Mouse (Mus musculus) midbrain, postnatal 0 days (tissue): ENCODE data around the gene Nusap1. TPM values are rescaled to one million over a fixed set of nuclear protein-coding genes. Genes with fewer than 3 reads are reported as not detected.
"Not testable (repeated sequence)": the region's sequence is repeated elsewhere in the genome, so short reads cannot be mapped to it uniquely, and the experiment has no call there.

Experiments used
- ATAC-seq: fragments of 200-750 bp; cut with Nextera tagmentation; 2 replicates; pipeline ENCODE4 v1.8.0; 2017; ENCODE audit warnings: moderate number of reproducible peaks, mild to moderate bottlenecking, moderate TSS enrichment, moderate library complexity; ENCODE audit not compliant: low FRiP score
- DNase-seq: peaks from one replicate; pipeline ENCODE4 v3.0.0-alpha.2; 2015; ENCODE audit warnings: low spot score
- H3K27ac ChIP-seq: fragments of 300-500 bp; sonication (generic); 2 replicates; pipeline ENCODE4 v1.5.1; 2014; ENCODE audit warnings: low read depth, mild to moderate bottlenecking, low read length, mixed read lengths
- H3K27me3 ChIP-seq: fragments of 300-500 bp; sonication (generic); 2 replicates; pipeline ENCODE4 v1.6.1; 2014; ENCODE audit warnings: low read length, control low read depth, mixed read lengths; ENCODE audit not compliant: insufficient read depth
- H3K36me3 ChIP-seq: fragments of 300-500 bp; sonication (generic); 2 replicates; pipeline ENCODE4 v1.6.1; 2014; ENCODE audit warnings: low read length, control low read depth, mixed read lengths; ENCODE audit not compliant: insufficient read depth
- H3K4me1 ChIP-seq: fragments of 300-500 bp; sonication (generic); 2 replicates; pipeline ENCODE4 v1.6.1; 2014; ENCODE audit warnings: mild to moderate bottlenecking, control low read depth, antibody characterized with exemption, low read length, mixed read lengths; ENCODE audit not compliant: insufficient read depth
- H3K4me2 ChIP-seq: fragments of 300-500 bp; sonication (generic); 2 replicates; pipeline ENCODE4 v1.6.1; 2014; ENCODE audit warnings: low read depth, mild to moderate bottlenecking, low read length, mixed read lengths; ENCODE audit not compliant: poor library complexity, severe bottlenecking
- H3K4me3 ChIP-seq: fragments of 300-500 bp; sonication (generic); 2 replicates; pipeline ENCODE4 v1.5.1; 2014; ENCODE audit warnings: low read depth, mild to moderate bottlenecking, low read length, moderate library complexity
- H3K9ac ChIP-seq: fragments of 300-500 bp; sonication (generic); replicated peaks from 2 replicates; pipeline ENCODE4 v1.6.1; 2014; ENCODE audit warnings: mild to moderate bottlenecking, low read length, moderate library complexity, mixed read lengths; ENCODE audit not compliant: poor library complexity, severe bottlenecking
- H3K9me3 ChIP-seq: fragments of 300-500 bp; sonication (generic); 2 replicates; pipeline ENCODE4 v1.6.1; 2016; ENCODE audit warnings: low read length, control low read depth
- CTCF ChIP-seq: IDR thresholded peaks from 2 replicates; pipeline ENCODE4 v1.5.1; 2016; ENCODE audit warnings: antibody characterized with exemption, mild to moderate bottlenecking
- WGBS: fragments of 180-500 bp; shearing (Covaris S2); extraction: QIAGEN DNeasy Blood & Tissue Kit; methylation state at CpG from one replicate; pipeline ENCODE4 v1.1.7; 2014; 5-methylcytosine and 5-hydroxymethylcytosine counted together
- polyA plus RNA-seq: library from polyadenylated mRNA; unstranded; fragments of >200 nt; fragmentation: Nextera tagmentation; extraction: Ambion mirVana; gene quantifications from 2 replicates; pipeline ENCODE4 v1.2.1, GENCODE M21; 2015
- total RNA-seq: library from RNA; depleted of rRNA; stranded (reverse); fragments of >200 nt; gene quantifications from 2 replicates; pipeline ENCODE4 v1.2.3, GENCODE M21; 2014

Gene Nusap1
- total and polyA plus RNA-seq, 2 experiments from 2014 or later, result 4.8 to 6.3 TPM

DNA sequence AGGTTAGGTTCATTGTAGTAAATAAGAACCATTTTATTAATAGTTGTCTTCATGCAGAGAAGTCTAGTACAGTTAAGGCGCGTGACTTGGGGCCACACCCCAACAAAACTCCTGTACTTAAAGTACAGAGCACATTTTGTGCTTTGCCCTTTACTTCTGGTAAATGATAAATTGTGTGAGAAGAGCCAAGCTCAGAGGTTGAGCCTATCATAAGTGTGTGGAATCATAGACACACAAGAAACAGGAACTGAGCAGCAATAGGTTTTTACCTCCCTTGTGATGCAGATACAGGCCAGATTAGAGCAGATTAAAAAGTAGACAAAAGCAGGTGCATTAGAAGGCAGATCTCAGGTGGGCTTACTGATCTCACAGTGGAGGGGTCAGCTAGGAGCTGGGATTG is 3.2 kb downstream of the Nusap1 start:
- Histone ChIP-seq H3K9me3 (no peaks in the 10 kb centered on the region), H3K27me3 (no peaks in the 10 kb centered on the region), H3K4me3 (no peak overlapping the region), H3K36me3 (no peaks in the 10 kb centered on the region), H3K9ac (no peak overlapping the region), H3K27ac (no peak overlapping the region), H3K4me2 (no peak overlapping the region), H3K4me1 (no peaks in the 10 kb centered on the region)
- WGBS, result 96% methylated on average over 2 of the region's 2 CpGs
- TF ChIP-seq CTCF, result no peak
- ATAC-seq (no peak), DNase-seq (no peak)

DNA sequence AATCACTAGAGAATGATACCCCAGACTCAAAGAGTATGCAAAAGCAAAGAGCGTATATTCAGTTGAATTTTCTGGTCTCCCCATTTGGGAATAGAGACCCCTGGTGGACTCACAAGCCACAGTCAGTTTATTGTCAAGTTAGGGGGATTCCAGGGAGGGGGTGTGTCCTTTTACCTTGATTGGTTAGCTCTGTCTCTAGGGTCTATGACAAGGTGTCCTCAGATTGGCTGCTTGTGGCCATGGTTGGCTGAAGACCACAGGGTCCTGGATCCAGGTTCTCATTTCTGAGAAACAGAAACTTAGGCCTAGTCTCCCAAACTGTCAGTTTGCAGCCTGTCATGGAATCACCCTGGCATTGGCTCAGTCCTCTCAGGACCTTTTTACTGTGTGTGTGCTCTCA is 18.7 kb downstream of the Nusap1 start:
- H3K4me3 ChIP-seq, result no peak overlapping the region
- peak; percentile 24 for DNase-seq
- H3K4me2 ChIP-seq, result no peak overlapping the region
- 76% methylated on average over 1 of the region's 1 CpGs for WGBS
- TF ChIP-seq CTCF, result peak; percentile 10; the same call in 1 of the 2 replicates
- H3K27me3 ChIP-seq, result no peaks in the 10 kb centered on the region
- H3K36me3 ChIP-seq, result no peaks in the 10 kb centered on the region
- no peaks in the 10 kb centered on the region for H3K9me3 ChIP-seq
- H3K4me1 ChIP-seq, result no peaks in the 10 kb centered on the region
- H3K9ac ChIP-seq, result no peak overlapping the region
- ATAC-seq, result no peak
- no peak overlapping the region for H3K27ac ChIP-seq

DNA sequence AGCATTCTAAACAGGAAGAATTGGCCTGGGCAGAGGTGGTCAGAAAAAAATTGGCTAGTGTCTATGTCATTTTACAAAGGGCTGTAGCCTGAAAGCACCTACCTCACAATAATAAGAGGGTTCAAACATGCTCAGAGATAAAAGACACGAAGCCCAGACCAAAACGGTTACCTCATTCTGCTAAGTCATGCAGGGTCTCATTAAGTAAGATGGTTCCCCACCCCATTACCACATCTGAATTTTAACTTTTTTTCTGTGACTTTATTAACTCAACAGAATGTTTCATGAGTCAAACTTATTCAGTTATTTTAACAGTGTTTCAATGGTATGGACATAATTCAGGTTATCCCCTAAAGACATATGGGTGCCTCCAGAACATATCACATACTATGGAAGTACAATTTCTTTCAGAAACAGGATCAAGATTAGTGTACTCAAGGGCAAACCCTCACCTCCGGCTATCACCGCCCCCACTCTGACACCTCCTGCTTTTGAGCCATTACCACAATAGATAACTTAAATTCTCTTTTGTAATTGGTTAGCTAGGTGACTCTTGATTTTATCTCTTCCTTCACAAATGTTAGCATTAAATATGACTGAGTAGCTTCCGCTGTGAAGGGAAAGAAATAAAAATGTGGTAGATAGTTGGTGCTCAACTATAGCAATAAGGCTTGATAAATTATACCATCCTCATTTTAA is 23.3 kb downstream of the Nusap1 start:
- DNase-seq, result no peak
- whole genome bisulfite sequencing, result 97% methylated on average over 5 of the region's 5 CpGs
- H3K27ac ChIP-seq, result no peak overlapping the region
- H3K36me3 ChIP-seq, result 0 out of 2 replicates have a peak, but pooled peaks cover 2% of the 10 kb centered on the region
- no peaks in the 10 kb centered on the region for H3K4me1 ChIP-seq
- no peak overlapping the region for H3K4me2 ChIP-seq
- TF ChIP-seq CTCF, result no peak
- ATAC-seq, result no peak
- no peak overlapping the region for H3K9ac ChIP-seq
- H3K4me3 ChIP-seq, result no peak overlapping the region
- H3K27me3 ChIP-seq, result no peaks in the 10 kb centered on the region
- H3K9me3 ChIP-seq, result no peaks in the 10 kb centered on the region

DNA sequence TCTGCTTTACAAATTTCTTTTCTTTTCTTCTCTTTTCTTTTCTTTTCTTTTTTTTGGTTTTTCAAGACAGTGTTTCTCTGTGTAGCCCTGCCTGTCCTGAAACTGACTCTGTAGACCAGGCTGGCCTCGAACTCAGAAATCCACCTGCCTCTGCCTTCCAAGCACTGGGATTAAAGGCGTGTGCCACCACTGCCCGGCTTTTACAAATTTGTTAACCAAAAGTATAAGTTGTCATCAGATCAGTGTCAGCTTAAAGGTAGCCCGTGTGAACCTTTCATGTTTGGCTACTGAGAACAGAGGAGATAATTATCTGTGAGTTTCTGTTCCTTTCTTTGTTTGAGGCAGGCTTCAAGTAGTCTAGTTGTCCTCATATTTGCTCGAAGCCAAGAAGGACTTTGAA is 26.2 kb downstream of the Nusap1 start:
- no peak overlapping the region for H3K27ac ChIP-seq
- no peaks in the 10 kb centered on the region for H3K9me3 ChIP-seq
- H3K4me3 ChIP-seq, result no peak overlapping the region
- no peak for DNase-seq
- H3K4me2 ChIP-seq, result no peak overlapping the region
- H3K36me3 ChIP-seq, result peaks cover 7% of the 10 kb centered on the region; the same call in 1 of the 2 replicates
- 90% methylated on average over 5 of the region's 5 CpGs for WGBS
- TF ChIP-seq CTCF, result no peak
- H3K4me1 ChIP-seq, result no peaks in the 10 kb centered on the region
- no peaks in the 10 kb centered on the region for H3K27me3 ChIP-seq
- no peak overlapping the region for H3K9ac ChIP-seq
- no peak for ATAC-seq

DNA sequence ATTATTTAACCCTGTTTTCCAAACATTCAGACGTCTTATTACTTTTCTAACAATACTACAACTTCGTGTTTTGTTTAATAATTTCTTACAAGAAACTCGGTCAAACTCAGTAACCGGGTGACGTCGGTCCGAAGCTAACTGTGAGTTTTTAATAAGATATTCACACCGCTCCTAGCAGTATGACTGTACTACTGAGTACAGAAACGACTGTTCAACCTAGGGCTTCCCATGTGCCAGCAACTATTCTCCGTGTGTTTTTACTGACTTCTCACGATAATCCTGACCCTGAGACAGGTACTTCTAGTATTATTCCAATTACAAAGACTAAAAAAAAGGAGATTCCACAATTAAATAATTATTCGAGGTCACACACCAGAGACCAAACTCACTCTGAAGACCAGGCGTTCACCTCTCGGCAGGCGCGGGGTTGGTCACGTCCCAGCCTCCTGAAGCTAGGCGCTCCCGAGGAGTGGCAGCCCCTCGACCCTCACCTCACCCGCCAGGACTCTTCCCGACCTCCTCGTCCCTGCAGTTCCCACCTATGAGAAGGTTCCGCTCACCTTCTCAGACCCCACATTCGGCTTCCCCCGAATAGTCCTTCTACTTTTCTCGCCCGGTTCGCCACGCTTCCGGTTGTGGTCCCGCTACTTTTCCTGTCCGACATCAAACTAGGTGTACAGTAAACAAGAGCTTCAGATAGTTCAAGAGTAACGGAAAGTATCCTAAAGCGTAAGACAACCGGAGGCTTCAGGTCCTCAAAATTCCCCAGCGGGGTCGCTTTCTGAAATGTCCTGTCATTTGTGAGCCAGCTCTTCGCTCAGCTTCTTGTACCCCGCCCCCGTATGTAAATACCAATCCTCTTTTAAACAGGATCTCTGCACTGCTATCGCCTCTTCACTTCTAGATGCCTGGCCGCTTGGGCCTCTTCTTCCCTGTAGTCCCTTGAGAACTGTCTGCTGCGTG is 44.4 kb downstream of the Nusap1 start, which contains the start of gene Ndufaf1:
Gene Ndufaf1, minus strand, starts transcription at position 608 of the 963 bp plus-strand sequence.
- Histone ChIP-seq H3K4me3 (peak within 1 kb of the TSS; percentile 59), H3K9ac (peak within 1 kb of the TSS; percentile 69), H3K27ac (no peak within 1 kb of the TSS), H3K9me3 (no peaks in the 10 kb centered on the region), H3K27me3 (no peaks in the 10 kb centered on the region), H3K4me1 (peaks cover 5% of the 10 kb centered on the region; the same call in 1 of the 2 replicates), H3K36me3 (peaks cover 14% of the 10 kb centered on the region), H3K4me2 (peak within 1 kb of the TSS; percentile 78)
- no peak for TF ChIP-seq CTCF
- DNase-seq (peak; percentile 84), ATAC-seq (peak; percentile 84)
- WGBS, result 2% methylated on average over 44 of the region's 44 CpGs

DNA sequence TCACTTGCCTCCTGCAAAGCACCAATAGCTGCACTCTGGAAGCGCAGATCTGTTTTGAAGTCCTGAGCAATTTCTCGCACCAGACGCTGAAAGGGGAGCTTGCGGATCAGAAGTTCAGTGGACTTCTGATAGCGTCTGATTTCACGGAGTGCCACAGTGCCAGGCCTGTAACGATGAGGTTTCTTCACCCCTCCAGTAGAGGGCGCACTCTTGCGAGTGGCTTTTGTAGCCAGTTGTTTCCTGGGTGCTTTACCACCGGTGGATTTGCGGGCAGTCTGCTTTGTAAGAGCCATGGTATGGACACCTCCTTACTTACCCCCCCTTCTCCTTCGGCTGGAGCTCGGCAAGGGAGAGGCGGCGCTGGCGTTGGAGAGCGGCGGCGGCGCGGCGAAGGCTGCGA is 47.6 kb downstream of the Nusap1 start:
- ATAC-seq, H3K27ac ChIP-seq: not testable (repeated sequence)
- 84% methylated on average over 20 of the region's 23 CpGs for WGBS

More for the DNA sequence above, 47.6 kb downstream of the Nusap1 start:
- H3K27me3 ChIP-seq, DNase-seq, H3K4me1 ChIP-seq, H3K4me3 ChIP-seq, H3K9me3 ChIP-seq, H3K9ac ChIP-seq, H3K36me3 ChIP-seq, H3K4me2 ChIP-seq: not testable (repeated sequence)
